Mouse (Mus musculus) neural tube, embryonic 15.5 days (tissue): ENCODE data around the gene Spock3. TPM values are rescaled to one million over a fixed set of nuclear protein-coding genes. Genes with fewer than 3 reads are reported as not detected.
A peak's percentile ranks its signal among the peaks of the same experiment; 100 is the strongest.
"Not testable (repeated sequence)": the region's sequence is repeated elsewhere in the genome, so short reads cannot be mapped to it uniquely, and the experiment has no call there.

Experiments used
- ATAC-seq: fragments of 200-750 bp; cut with Nextera tagmentation; 2 replicates; pipeline ENCODE4 v1.8.0; 2017; ENCODE audit warnings: mild to moderate bottlenecking, moderate TSS enrichment, moderate library complexity; ENCODE audit not compliant: low FRiP score
- H3K27ac ChIP-seq: fragments of 300-500 bp; sonication (generic); replicated peaks from 2 replicates; pipeline ENCODE4 v1.5.1; 2015; ENCODE audit warnings: mild to moderate bottlenecking, inconsistent platforms
- H3K27me3 ChIP-seq: fragments of 300-500 bp; sonication (generic); replicated peaks from 2 replicates; pipeline ENCODE4 v1.6.1; 2015; ENCODE audit warnings: inconsistent platforms
- H3K36me3 ChIP-seq: fragments of 300-500 bp; sonication (generic); 2 replicates; pipeline ENCODE4 v1.6.1; 2015; ENCODE audit warnings: inconsistent platforms
- H3K4me1 ChIP-seq: fragments of 300-500 bp; sonication (generic); 2 replicates; pipeline ENCODE4 v1.6.1; 2015; ENCODE audit warnings: inconsistent platforms
- H3K4me2 ChIP-seq: fragments of 300-500 bp; sonication (generic); 2 replicates; pipeline ENCODE4 v1.6.1; 2015; ENCODE audit warnings: inconsistent platforms, mild to moderate bottlenecking, moderate library complexity
- H3K4me3 ChIP-seq: fragments of 300-500 bp; sonication (generic); replicated peaks from 2 replicates; pipeline ENCODE4 v1.5.1; 2015; ENCODE audit warnings: mild to moderate bottlenecking, inconsistent platforms
- H3K9ac ChIP-seq: fragments of 300-500 bp; sonication (generic); replicated peaks from 2 replicates; pipeline ENCODE4 v1.6.1; 2015; ENCODE audit warnings: mild to moderate bottlenecking, inconsistent platforms
- H3K9me3 ChIP-seq: fragments of 300-500 bp; sonication (generic); replicated peaks from 2 replicates; pipeline ENCODE4 v1.6.1; 2016; ENCODE audit warnings: inconsistent platforms
- WGBS: fragments of 180-500 bp; shearing (Covaris S2); methylation state at CpG from one replicate; pipeline ENCODE4 v1.1.7; 2015; ENCODE audit warnings: mixed read lengths; 5-methylcytosine and 5-hydroxymethylcytosine counted together
- polyA plus RNA-seq: library from polyadenylated mRNA; unstranded; fragments of >200 nt; fragmentation: Nextera tagmentation; extraction: Ambion mirVana; gene quantifications from 2 replicates; pipeline ENCODE4 v1.2.1, GENCODE M21; 2015

The Spock3 gene
- polyA plus RNA-seq, 1 experiment from 2014 or later = 133 TPM

GRCm38 (mm10) chr8:63163861-63164260 lies 213.1 kb downstream of the Spock3 start:
- WGBS = 57% methylated on average over 2 of the region's 2 CpGs
- not testable (repeated sequence) for H3K4me3 ChIP-seq, H3K9ac ChIP-seq, ATAC-seq, H3K27me3 ChIP-seq, H3K4me2 ChIP-seq, H3K27ac ChIP-seq, H3K36me3 ChIP-seq, H3K4me1 ChIP-seq, H3K9me3 ChIP-seq

DNA sequence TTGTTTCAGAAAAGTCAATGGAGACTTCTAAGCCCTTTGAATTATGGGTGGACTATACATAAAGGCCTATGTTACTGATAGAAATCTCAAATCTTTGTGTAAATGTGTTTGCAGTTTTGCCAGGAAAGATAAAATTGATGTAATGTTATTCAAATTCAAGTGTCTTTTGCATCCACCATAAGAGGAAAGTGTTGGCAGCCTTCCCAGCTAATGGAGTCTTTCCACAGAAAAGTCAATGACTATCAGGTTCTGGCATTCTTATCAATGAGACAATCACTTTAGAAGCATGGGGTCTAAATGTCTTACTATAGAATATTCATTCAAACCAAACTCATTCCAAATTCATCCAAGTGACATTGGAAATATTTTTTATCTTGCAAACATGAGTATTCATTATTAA lies 214.5 kb downstream of the Spock3 start:
- Histone ChIP-seq H3K4me2 (no peak overlapping the region), H3K36me3 (no peaks in the 10 kb centered on the region), H3K27me3 (no peaks in the 10 kb centered on the region), H3K9ac (no peak overlapping the region), H3K27ac (no peak overlapping the region), H3K4me1 (no peaks in the 10 kb centered on the region), H3K4me3 (no peak overlapping the region), H3K9me3 (no peaks in the 10 kb centered on the region)
- ATAC-seq = no peak

- Histone ChIP-seq H3K27me3 (no peaks in the 10 kb centered on the region), H3K4me3 (no peak overlapping the region), H3K9me3 (no peaks in the 10 kb centered on the region), H3K36me3 (no peaks in the 10 kb centered on the region), H3K27ac (no peak overlapping the region), H3K4me2 (no peak overlapping the region), H3K9ac (no peak overlapping the region), H3K4me1 (no peaks in the 10 kb centered on the region)
- ATAC-seq = no peak
These were observed 219.1 kb downstream of the Spock3 start for GRCm38 (mm10) chr8:63169956-63170355.

DNA sequence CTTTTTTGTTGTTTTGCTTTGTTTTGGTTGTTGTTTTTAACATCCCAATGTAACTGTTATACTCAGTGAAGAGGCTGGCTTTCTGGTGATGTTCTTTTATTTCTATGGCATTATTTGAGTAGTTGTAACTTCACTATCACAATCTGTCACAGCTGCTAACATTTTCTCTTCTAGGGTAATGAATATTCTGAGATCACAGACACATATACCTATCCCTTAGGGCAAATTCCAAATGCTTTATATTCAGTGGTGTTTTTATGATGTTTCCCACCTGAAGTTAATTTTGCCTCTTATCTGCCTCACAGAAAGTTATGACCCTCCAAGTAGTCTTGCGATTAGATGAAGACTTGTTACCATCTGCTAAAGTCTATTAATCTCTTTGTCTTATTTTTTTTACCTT lies 230.5 kb downstream of the Spock3 start:
- no peaks in the 10 kb centered on the region for H3K9me3 ChIP-seq
- ATAC-seq = peak; percentile 47; the same call in 1 of the 2 replicates
- H3K36me3 ChIP-seq = no peaks in the 10 kb centered on the region
- no peak overlapping the region for H3K4me3 ChIP-seq
- H3K4me2 ChIP-seq = no peak overlapping the region
- no peak overlapping the region for H3K9ac ChIP-seq
- no peaks in the 10 kb centered on the region for H3K4me1 ChIP-seq
- H3K27ac ChIP-seq = no peak overlapping the region
- 39% methylated on average over 1 of the region's 1 CpGs for WGBS
- no peaks in the 10 kb centered on the region for H3K27me3 ChIP-seq

GRCm38 (mm10) chr8:63258812-63259385 lies 308.1 kb downstream of the Spock3 start:
- no peaks in the 10 kb centered on the region for H3K9me3 ChIP-seq
- no peaks in the 10 kb centered on the region for H3K36me3 ChIP-seq
- ATAC-seq = no peak
- H3K4me3 ChIP-seq = no peak overlapping the region
- H3K4me1 ChIP-seq = no peaks in the 10 kb centered on the region
- no peak overlapping the region for H3K4me2 ChIP-seq
- no peak overlapping the region for H3K27ac ChIP-seq
- H3K27me3 ChIP-seq = no peaks in the 10 kb centered on the region
- no peak overlapping the region for H3K9ac ChIP-seq

GRCm38 (mm10) chr8:63262516-63262915 lies 311.7 kb downstream of the Spock3 start:
- H3K9ac ChIP-seq = no peak overlapping the region
- no peaks in the 10 kb centered on the region for H3K27me3 ChIP-seq
- WGBS = 69% methylated on average over 4 of the region's 4 CpGs
- H3K36me3 ChIP-seq = no peaks in the 10 kb centered on the region
- H3K4me3 ChIP-seq = no peak overlapping the region
- H3K27ac ChIP-seq = no peak overlapping the region
- H3K9me3 ChIP-seq = no peaks in the 10 kb centered on the region
- H3K4me1 ChIP-seq = no peaks in the 10 kb centered on the region
- no peak overlapping the region for H3K4me2 ChIP-seq
- ATAC-seq = no peak

DNA sequence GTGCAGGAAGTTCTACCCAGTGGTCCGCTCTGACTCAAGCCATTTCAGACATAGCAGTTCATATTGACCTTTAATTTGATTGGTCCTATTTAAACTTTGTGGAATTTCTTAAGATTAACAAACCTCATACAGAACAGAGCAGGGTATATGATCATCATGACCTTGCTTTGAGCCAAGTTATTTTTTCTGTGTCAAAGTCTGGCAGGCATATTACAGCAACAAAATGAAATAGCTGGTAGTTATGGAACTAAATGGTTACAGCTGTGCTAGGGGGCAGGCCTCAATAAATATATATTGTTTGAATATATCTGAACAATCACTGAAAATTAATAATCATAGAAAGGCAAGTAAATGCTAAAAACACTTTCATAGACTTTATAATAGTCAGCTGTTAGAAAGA lies 384.6 kb downstream of the Spock3 start:
- ATAC-seq = no peak
- Histone ChIP-seq H3K27ac (no peak overlapping the region), H3K27me3 (no peaks in the 10 kb centered on the region), H3K36me3 (no peaks in the 10 kb centered on the region), H3K4me2 (no peak overlapping the region), H3K9ac (no peak overlapping the region), H3K9me3 (no peaks in the 10 kb centered on the region), H3K4me1 (no peaks in the 10 kb centered on the region), H3K4me3 (no peak overlapping the region)
- WGBS = 96% methylated on average over 1 of the region's 1 CpGs

DNA sequence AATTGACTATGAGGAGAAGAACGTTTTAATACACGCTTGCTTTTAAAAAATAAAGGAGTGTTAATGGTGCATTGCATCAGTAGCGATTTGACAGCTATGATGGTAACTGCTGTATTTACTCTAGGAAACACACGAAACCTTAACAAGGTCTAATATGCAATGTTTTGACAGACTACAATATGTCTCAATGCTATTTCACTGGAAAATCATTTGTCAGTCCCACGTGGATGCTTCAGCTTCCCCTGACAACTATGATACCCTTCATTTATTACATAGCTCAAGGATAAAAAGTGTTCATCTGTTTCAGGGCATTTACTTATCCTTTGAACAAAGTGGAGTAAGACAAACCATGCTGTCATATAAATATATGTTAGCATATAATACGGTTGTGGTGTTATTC lies 417.8 kb downstream of the Spock3 start:
- no peak overlapping the region for H3K4me2 ChIP-seq
- H3K9ac ChIP-seq = no peak overlapping the region
- 73% methylated on average over 6 of the region's 6 CpGs for WGBS
- no peaks in the 10 kb centered on the region for H3K36me3 ChIP-seq
- no peak for ATAC-seq
- H3K27ac ChIP-seq = no peak overlapping the region
- H3K27me3 ChIP-seq = no peaks in the 10 kb centered on the region
- H3K9me3 ChIP-seq = no peaks in the 10 kb centered on the region
- no peaks in the 10 kb centered on the region for H3K4me1 ChIP-seq
- no peak overlapping the region for H3K4me3 ChIP-seq

- ATAC-seq = no peak
- H3K4me1 ChIP-seq = no peaks in the 10 kb centered on the region
- H3K4me3 ChIP-seq = no peak overlapping the region
- H3K36me3 ChIP-seq = no peaks in the 10 kb centered on the region
- H3K9ac ChIP-seq = no peak overlapping the region
- H3K4me2 ChIP-seq = no peak overlapping the region
- H3K27me3 ChIP-seq = no peaks in the 10 kb centered on the region
- no peak overlapping the region for H3K27ac ChIP-seq
- no peaks in the 10 kb centered on the region for H3K9me3 ChIP-seq
These were observed 446.9 kb downstream of the Spock3 start for GRCm38 (mm10) chr8:63397659-63398058.
